Mouse (Mus musculus) forebrain, embryonic 14.5 days (tissue): ENCODE measurements at regions not wholly inside any gene's neighbourhood (a gene's known extent, or its start where the extent isn't known, plus 50 kb on each side); places are given as distances from the start of the nearest gene placed in this dataset.

Experiments
- ATAC-seq: fragments of 200-750 bp; cut with Nextera tagmentation; 2 replicates; pipeline ENCODE4 v1.8.0; 2017; ENCODE audit warnings: mild to moderate bottlenecking, moderate library complexity
- DNase-seq: peaks from one replicate; pipeline ENCODE4 v3.0.0-alpha.2; 2015; ENCODE audit warnings: low spot score
- H3K27ac ChIP-seq: fragments of 300-500 bp; sonication (generic); 2 replicates; pipeline ENCODE4 v1.5.1; 2014; ENCODE audit warnings: low read depth, mild to moderate bottlenecking, control low read depth, low read length, moderate library complexity
- H3K27me3 ChIP-seq: fragments of 300-500 bp; sonication (generic); replicated peaks from 2 replicates; pipeline ENCODE4 v1.6.1; 2014; ENCODE audit warnings: low read length, control low read depth, mixed read lengths; ENCODE audit not compliant: control insufficient read depth, insufficient read depth
- H3K36me3 ChIP-seq: fragments of 300-500 bp; sonication (generic); 2 replicates; pipeline ENCODE4 v1.6.1; 2014; ENCODE audit warnings: low read length, control low read depth; ENCODE audit not compliant: control insufficient read depth, insufficient read depth
- H3K4me1 ChIP-seq: fragments of 300-500 bp; sonication (generic); 2 replicates; pipeline ENCODE4 v1.6.1; 2014; ENCODE audit warnings: antibody characterized with exemption, low read length, control low read depth; ENCODE audit not compliant: control insufficient read depth, insufficient read depth
- H3K4me2 ChIP-seq: fragments of 300-500 bp; sonication (generic); 2 replicates; pipeline ENCODE4 v1.6.1; 2014; ENCODE audit warnings: mild to moderate bottlenecking, control low read depth, low read length
- H3K4me3 ChIP-seq: fragments of 300-500 bp; sonication (generic); 2 replicates; pipeline ENCODE4 v1.5.1; 2014; ENCODE audit warnings: low read depth, low read length, control low read depth
- H3K9ac ChIP-seq: fragments of 300-500 bp; sonication (generic); 2 replicates; pipeline ENCODE4 v1.6.1; 2014; ENCODE audit warnings: mild to moderate bottlenecking, low read length, control low read depth, moderate library complexity
- H3K9me3 ChIP-seq: fragments of 300-500 bp; sonication (generic); replicated peaks from 2 replicates; pipeline ENCODE4 v1.6.1; 2016; ENCODE audit warnings: low read length, control low read depth, mixed read lengths; ENCODE audit not compliant: control insufficient read depth
- WGBS: fragments of 180-500 bp; shearing (Covaris S2); extraction: QIAGEN DNeasy Blood & Tissue Kit; methylation state at CpG from one replicate; pipeline ENCODE4 v1.1.7; 2014; 5-methylcytosine and 5-hydroxymethylcytosine counted together

DNA sequence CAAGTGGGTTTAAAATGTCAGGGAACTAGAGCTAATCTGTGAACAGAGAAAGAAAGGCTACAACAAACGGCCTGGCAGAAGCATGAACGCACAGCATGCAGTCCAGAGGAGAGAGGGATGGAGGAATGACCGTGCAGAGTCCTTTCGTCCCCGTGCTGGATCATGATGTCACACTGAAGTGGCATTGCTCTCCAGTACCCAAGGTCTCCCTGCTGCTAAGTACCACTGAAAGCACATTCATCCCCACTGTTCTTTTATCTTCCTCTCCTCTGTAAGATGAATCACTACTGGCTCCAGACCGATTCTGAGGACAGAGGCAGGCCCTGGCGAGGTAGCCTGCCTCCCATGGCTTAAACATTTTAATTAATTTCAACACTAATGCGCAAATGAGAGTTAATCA is 89.7 kb downstream of the Gm12689 start:
- peak; percentile 56 for DNase-seq
- WGBS = under 1% methylated on average over 8 of the region's 8 CpGs
- Histone ChIP-seq H3K4me2 (no peak overlapping the region), H3K27ac (no peak overlapping the region), H3K27me3 (no peaks in the 10 kb centered on the region), H3K36me3 (no peaks in the 10 kb centered on the region), H3K4me1 (no peaks in the 10 kb centered on the region), H3K9me3 (no peaks in the 10 kb centered on the region), H3K4me3 (no peak overlapping the region), H3K9ac (no peak overlapping the region)
- peak; percentile 40; the same call in 1 of the 2 replicates for ATAC-seq

DNA sequence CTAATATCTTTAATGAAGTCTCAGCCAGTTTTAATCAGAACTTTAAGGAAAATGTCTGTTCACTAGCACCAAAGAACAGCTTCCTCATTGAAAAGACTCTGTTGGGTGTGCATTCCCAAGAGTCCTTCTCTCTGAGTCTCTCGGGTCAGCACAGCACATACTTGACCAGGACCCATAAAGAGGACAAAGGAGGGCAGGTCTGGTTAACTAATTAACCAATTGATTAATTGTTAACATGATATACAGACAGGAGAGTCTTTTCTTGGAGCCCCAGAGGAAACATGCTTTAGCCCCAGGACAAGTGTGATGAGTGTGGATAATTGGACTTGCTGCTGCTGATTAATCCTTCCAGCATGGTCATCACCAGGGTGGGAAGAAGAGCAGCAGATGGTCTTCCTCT is 93.7 kb downstream of the Gm12689 start:
- no peak overlapping the region for H3K9ac ChIP-seq
- no peak overlapping the region for H3K27ac ChIP-seq
- H3K27me3 ChIP-seq = no peaks in the 10 kb centered on the region
- no peaks in the 10 kb centered on the region for H3K36me3 ChIP-seq
- no peak overlapping the region for H3K4me3 ChIP-seq
- no peaks in the 10 kb centered on the region for H3K4me1 ChIP-seq
- no peak overlapping the region for H3K4me2 ChIP-seq
- H3K9me3 ChIP-seq = no peaks in the 10 kb centered on the region
- DNase-seq (no peak), ATAC-seq (no peak)
- WGBS = 40% methylated on average over 1 of the region's 1 CpGs

DNA sequence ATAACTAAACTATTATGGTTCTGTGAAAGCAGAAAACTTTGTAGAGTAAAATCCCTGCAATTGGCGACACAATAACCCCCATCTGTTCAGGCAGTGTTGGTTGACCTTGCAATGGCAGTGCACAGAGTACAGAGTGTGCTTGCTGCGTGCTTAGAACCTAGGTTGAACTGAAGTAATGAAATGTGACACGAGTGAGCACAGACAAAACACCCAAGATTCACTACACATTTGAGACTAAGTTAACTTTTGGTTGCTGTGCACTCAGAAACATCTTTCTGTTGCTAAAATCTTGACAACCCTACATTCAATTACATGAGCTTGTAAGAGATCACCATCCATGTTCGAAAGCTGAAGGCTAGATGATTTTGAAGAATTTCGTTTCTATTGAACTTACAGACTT is 97.3 kb downstream of the Gm12689 start:
- no peaks in the 10 kb centered on the region for H3K27me3 ChIP-seq
- DNase-seq (no peak), ATAC-seq (no peak)
- H3K4me1 ChIP-seq = no peaks in the 10 kb centered on the region
- H3K9ac ChIP-seq = no peak overlapping the region
- H3K36me3 ChIP-seq = no peaks in the 10 kb centered on the region
- H3K9me3 ChIP-seq = no peaks in the 10 kb centered on the region
- H3K4me3 ChIP-seq = no peak overlapping the region
- 93% methylated on average over 5 of the region's 5 CpGs for WGBS
- H3K27ac ChIP-seq = no peak overlapping the region
- H3K4me2 ChIP-seq = no peak overlapping the region

DNA sequence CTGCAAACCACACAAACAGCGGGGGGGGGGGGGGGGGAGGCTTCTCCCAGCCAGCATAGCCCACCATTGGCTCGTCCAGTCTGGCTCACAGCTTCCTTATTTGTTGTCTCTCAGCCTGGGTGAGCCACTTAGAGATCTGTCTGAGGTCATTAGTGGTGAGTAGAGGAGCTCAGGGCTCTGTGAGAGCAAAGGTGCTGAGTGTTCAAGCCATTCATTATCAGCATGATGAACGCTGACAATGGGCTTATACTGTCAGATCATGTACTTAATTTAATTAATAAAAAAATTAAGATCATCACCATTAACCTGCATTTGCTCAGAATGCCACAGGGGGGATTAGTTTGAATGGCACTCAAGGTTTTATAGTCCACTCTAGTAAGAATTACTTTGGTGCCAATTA is 98.5 kb downstream of the Gm12689 start:
- 34% methylated on average over 3 of the region's 3 CpGs for WGBS
- no peak for ATAC-seq

DNA sequence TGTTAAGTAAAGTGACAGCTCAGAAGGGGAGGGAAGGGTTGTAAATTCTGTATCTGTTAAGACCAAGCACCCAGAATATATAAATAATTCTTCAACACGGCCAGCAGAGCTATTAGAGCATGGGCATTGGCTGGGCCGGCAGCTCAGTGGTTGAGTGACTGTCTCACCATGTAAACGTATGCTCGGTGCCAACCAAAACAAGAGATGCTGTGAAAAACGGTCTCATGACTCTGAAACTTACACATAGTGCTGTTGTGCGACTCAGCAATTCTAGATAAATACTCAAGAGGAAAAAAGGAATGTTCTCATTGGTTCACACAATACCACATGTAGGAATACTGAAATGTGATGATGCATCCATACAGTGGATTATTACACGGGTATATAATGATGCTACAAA is 111.8 kb downstream of the Gm12689 start:
- WGBS = 88% methylated on average over 7 of the region's 7 CpGs
- DNase-seq = no peak
- H3K27ac ChIP-seq = no peak overlapping the region
- no peaks in the 10 kb centered on the region for H3K36me3 ChIP-seq
- no peaks in the 10 kb centered on the region for H3K4me1 ChIP-seq
- no peak overlapping the region for H3K4me3 ChIP-seq
- H3K9me3 ChIP-seq = no peaks in the 10 kb centered on the region
- H3K27me3 ChIP-seq = no peaks in the 10 kb centered on the region
- no peak overlapping the region for H3K4me2 ChIP-seq
- ATAC-seq = no peak
- no peak overlapping the region for H3K9ac ChIP-seq

More for the DNA sequence above, 98.5 kb downstream of the Gm12689 start:
- Histone ChIP-seq H3K9me3 (no peaks in the 10 kb centered on the region), H3K9ac (no peak overlapping the region), H3K36me3 (no peaks in the 10 kb centered on the region), H3K4me1 (no peaks in the 10 kb centered on the region), H3K27ac (no peak overlapping the region), H3K4me3 (no peak overlapping the region), H3K4me2 (no peak overlapping the region), H3K27me3 (no peaks in the 10 kb centered on the region)
- no peak for DNase-seq

DNA sequence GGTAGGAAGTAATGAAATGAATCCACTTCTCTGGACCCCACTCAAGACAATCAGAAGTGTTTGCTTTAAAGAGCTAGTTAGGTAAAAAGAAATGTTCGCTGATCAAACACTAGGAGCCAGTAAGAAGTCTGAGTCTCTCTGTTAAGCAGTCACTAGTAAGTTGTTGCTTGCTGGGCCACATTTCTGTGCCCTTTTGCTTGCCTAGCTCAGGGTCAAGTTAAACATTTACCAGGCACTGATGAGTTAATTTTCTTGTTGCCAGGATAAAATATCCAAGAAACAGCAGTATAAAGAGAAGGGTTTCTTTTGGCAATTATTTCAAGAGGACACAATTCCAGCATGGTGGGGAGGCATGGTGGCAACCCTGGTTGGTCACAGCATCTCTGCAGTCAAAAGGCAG is 127.7 kb downstream of the Gm12689 start:
- H3K36me3 ChIP-seq = no peaks in the 10 kb centered on the region
- WGBS = 87% methylated on average over 1 of the region's 1 CpGs
- no peak for ATAC-seq
- H3K9me3 ChIP-seq = no peaks in the 10 kb centered on the region
- no peak overlapping the region for H3K9ac ChIP-seq
- no peak overlapping the region for H3K4me2 ChIP-seq
- no peak for DNase-seq
- H3K27me3 ChIP-seq = no peaks in the 10 kb centered on the region
- H3K27ac ChIP-seq = no peak overlapping the region
- no peak overlapping the region for H3K4me3 ChIP-seq
- H3K4me1 ChIP-seq = no peaks in the 10 kb centered on the region

DNA sequence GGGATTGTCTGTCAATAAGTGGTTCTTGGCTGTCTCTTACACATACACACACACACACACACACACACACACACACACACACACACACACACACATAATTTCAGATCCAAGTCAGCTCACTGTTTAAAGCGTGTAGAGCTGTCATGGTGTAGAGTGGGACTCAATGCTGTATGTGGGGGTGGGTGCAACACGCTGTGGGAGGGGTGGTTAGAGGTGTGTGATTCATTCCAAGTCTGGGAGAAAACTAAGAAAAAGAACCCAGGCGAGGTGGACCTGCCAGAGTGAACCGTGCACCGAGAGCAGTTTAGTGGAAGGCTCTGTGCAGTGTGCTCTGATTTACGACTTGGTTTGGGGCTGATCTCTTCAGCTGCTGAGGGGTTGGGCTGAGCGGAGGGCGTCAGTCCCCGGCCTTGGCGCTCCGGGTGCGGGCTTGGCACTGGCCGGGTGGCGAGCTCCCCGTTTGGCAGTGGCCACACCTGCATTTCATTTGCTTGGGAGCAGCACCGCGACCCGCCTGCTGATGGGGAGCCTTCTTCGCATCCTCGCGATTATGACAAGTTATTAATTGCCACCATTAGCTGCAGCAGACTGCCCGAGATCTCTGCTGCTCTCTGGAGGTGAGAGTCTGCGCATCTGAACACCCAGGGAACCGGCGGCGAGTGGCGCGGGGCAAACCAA is 149.5 kb downstream of the Gm12689 start:
- ATAC-seq (peak; percentile 54; the same call in 1 of the 2 replicates), DNase-seq (peak; percentile 11)
- Histone ChIP-seq H3K9me3 (no peaks in the 10 kb centered on the region), H3K9ac (peak overlapping the region; percentile 29; the same call in 1 of the 2 replicates), H3K4me3 (peak overlapping the region; percentile 19; the same call in 1 of the 2 replicates), H3K4me1 (no peaks in the 10 kb centered on the region), H3K4me2 (peak overlapping the region; percentile 42), H3K27me3 (no peaks in the 10 kb centered on the region), H3K27ac (no peak overlapping the region), H3K36me3 (no peaks in the 10 kb centered on the region)
- 55% methylated on average over 28 of the region's 28 CpGs for WGBS

DNA sequence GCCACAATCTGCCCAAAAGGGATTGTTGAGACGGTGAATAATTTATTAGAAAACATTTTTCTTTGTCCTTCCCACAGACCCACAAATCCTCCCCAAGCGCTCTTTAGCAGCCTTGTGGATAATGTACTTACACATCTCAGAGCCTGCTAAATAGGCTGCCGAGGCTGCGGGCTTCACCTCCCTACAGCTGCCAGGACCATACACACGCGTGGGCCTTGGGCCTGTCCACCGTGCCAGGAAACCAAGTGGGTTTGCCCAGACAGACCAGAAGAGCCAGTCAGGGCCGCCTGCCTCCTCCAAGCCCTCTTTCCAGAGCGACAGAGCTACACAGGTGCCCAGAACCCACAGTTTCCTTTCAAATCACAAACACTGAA is 150.0 kb downstream of the Gm12689 start:
- Histone ChIP-seq H3K4me1 (no peaks in the 10 kb centered on the region), H3K4me3 (peak overlapping the region; percentile 19; the same call in 1 of the 2 replicates), H3K36me3 (no peaks in the 10 kb centered on the region), H3K27ac (no peak overlapping the region), H3K4me2 (peak overlapping the region; percentile 42), H3K27me3 (no peaks in the 10 kb centered on the region), H3K9me3 (no peaks in the 10 kb centered on the region), H3K9ac (0 out of 2 replicates have a peak overlapping the region, but pooled peaks have one; percentile 17)
- WGBS = 66% methylated on average over 9 of the region's 9 CpGs
- ATAC-seq (no peak; the same call in 1 of the 2 replicates), DNase-seq (peak; percentile 16)

DNA sequence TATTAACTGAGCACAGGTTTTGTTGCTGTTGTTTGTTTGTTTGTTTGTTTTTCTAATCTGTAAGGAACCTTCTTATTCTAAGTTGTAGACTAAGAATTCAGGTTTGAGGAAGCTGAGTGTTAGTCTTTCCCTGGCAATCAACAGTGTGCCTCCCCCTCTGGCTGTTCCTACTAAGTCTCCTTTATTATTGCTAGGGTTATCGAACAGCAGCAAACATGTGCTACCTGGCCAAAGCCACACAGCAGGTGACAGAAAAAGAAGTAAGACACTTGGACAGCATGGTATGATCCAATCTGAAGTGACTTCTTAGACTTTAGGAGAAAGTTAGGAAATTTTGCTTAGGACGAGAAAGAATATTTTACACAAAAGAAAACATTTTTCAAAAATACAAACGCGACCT is 163.3 kb downstream of the Gm12689 start:
- DNase-seq (peak; percentile 14), ATAC-seq (peak; percentile 36; the same call in 1 of the 2 replicates)
- WGBS = 32% methylated on average over 4 of the region's 4 CpGs
- Histone ChIP-seq H3K36me3 (no peaks in the 10 kb centered on the region), H3K4me3 (0 out of 2 replicates have a peak overlapping the region, but pooled peaks have one; percentile 9), H3K27me3 (0 out of 2 replicates have a peak, but pooled peaks cover 3% of the 10 kb centered on the region), H3K9me3 (no peaks in the 10 kb centered on the region), H3K27ac (no peak overlapping the region), H3K4me1 (peaks cover 10% of the 10 kb centered on the region; the same call in 1 of the 2 replicates), H3K4me2 (peak overlapping the region; percentile 46), H3K9ac (no peak overlapping the region)
